Mouse (Mus musculus) forebrain, embryonic 13.5 days (tissue): ENCODE results near the gene Ccz1. TPM values are rescaled to one million over a fixed set of nuclear protein-coding genes. Genes with fewer than 3 reads are reported as not detected.
"Not testable (repeated sequence)": the region's sequence is repeated elsewhere in the genome, so short reads cannot be mapped to it uniquely, and the experiment has no call there.

Source experiments
- ATAC-seq: fragments of 200-750 bp; cut with Nextera tagmentation; 2 replicates; pipeline ENCODE4 v1.8.0; 2017
- H3K27ac ChIP-seq: fragments of 300-500 bp; sonication (generic); 2 replicates; pipeline ENCODE4 v1.5.1; 2015; ENCODE audit warnings: inconsistent platforms, mild to moderate bottlenecking, moderate library complexity
- H3K27me3 ChIP-seq: fragments of 300-500 bp; sonication (generic); 2 replicates; pipeline ENCODE4 v1.6.1; 2015; ENCODE audit warnings: mild to moderate bottlenecking, inconsistent platforms
- H3K36me3 ChIP-seq: fragments of 300-500 bp; sonication (generic); 2 replicates; pipeline ENCODE4 v1.6.1; 2015; ENCODE audit warnings: mild to moderate bottlenecking, inconsistent platforms; ENCODE audit not compliant: poor library complexity, severe bottlenecking
- H3K4me1 ChIP-seq: fragments of 300-500 bp; sonication (generic); 2 replicates; pipeline ENCODE4 v1.6.1; 2015; ENCODE audit warnings: inconsistent platforms
- H3K4me2 ChIP-seq: fragments of 300-500 bp; sonication (generic); 2 replicates; pipeline ENCODE4 v1.6.1; 2015; ENCODE audit warnings: inconsistent platforms, mild to moderate bottlenecking, moderate library complexity
- H3K4me3 ChIP-seq: fragments of 300-500 bp; sonication (generic); 2 replicates; pipeline ENCODE4 v1.5.1; 2015; ENCODE audit warnings: mild to moderate bottlenecking, inconsistent platforms
- H3K9ac ChIP-seq: fragments of 300-500 bp; sonication (generic); 2 replicates; pipeline ENCODE4 v1.6.1; 2015; ENCODE audit warnings: mild to moderate bottlenecking, inconsistent platforms
- H3K9me3 ChIP-seq: fragments of 300-500 bp; sonication (generic); replicated peaks from 2 replicates; pipeline ENCODE4 v1.6.1; 2016; ENCODE audit warnings: inconsistent platforms
- WGBS: fragments of 180-500 bp; shearing (Covaris S2); methylation state at CpG from one replicate; pipeline ENCODE4 v1.1.7; 2015; 5-methylcytosine and 5-hydroxymethylcytosine counted together
- polyA plus RNA-seq: library from polyadenylated mRNA; unstranded; fragments of >200 nt; fragmentation: Nextera tagmentation; extraction: Ambion mirVana; gene quantifications from 2 replicates; pipeline ENCODE4 v1.2.1, GENCODE M21; 2015

Gene Ccz1
- polyA plus RNA-seq, 1 experiment from 2014 or later, result 99.6 TPM

DNA sequence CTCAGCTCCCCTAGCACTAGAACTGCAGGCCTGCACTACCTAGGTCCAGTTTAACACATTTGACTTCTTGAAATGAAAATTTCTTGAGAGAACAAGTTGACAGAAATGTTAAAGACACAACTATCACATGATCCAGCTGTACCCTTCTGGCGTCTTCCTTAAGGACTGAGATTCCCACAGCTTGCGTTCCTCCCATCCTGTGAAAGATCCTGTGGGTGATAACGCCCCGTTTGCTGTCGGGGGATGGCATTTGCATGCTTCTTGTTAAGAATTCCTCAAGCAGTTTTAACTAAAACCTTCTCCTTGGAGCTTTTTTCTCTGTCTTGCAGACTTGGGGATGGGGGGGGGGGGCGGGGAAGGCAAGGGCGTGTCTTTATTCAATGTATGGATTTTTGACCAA, 19.9 kb upstream of the Ccz1 start:
- H3K9me3 ChIP-seq, result 0 out of 2 replicates have a peak, but pooled peaks cover 3% of the 10 kb centered on the region
- H3K27ac ChIP-seq, result no peak overlapping the region
- H3K4me2 ChIP-seq, result no peak overlapping the region
- no peaks in the 10 kb centered on the region for H3K27me3 ChIP-seq
- no peak overlapping the region for H3K9ac ChIP-seq
- WGBS, result 87% methylated on average over 7 of the region's 7 CpGs
- H3K4me1 ChIP-seq, result no peaks in the 10 kb centered on the region
- ATAC-seq, result no peak
- H3K4me3 ChIP-seq, result no peak overlapping the region
- H3K36me3 ChIP-seq, result no peaks in the 10 kb centered on the region

DNA sequence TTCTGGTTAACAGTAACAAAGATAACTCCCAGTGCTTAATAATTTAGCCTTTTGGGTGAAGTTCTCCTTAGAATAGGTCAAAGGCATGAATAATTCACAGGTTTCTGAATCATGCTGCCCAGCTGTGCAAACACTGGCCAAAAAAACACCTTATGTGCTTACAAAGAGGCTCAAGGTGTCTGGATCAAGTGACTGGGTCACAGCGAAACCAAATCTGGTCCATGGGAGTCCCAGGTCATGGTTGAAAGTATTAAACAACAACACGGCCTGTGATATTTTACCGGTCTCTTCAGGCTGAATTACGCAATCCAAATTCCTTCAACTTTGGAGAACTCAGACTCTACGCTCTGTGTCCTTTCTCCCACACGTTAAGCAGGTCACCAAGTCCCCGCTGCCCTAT, 17.8 kb upstream of the Ccz1 start:
- no peaks in the 10 kb centered on the region for H3K4me1 ChIP-seq
- H3K4me3 ChIP-seq, result no peak overlapping the region
- no peak overlapping the region for H3K27ac ChIP-seq
- no peak overlapping the region for H3K4me2 ChIP-seq
- H3K36me3 ChIP-seq, result no peaks in the 10 kb centered on the region
- 0 out of 2 replicates have a peak, but pooled peaks cover 3% of the 10 kb centered on the region for H3K9me3 ChIP-seq
- 94% methylated on average over 7 of the region's 7 CpGs for whole genome bisulfite sequencing
- no peak for ATAC-seq
- H3K9ac ChIP-seq, result no peak overlapping the region
- H3K27me3 ChIP-seq, result no peaks in the 10 kb centered on the region

DNA sequence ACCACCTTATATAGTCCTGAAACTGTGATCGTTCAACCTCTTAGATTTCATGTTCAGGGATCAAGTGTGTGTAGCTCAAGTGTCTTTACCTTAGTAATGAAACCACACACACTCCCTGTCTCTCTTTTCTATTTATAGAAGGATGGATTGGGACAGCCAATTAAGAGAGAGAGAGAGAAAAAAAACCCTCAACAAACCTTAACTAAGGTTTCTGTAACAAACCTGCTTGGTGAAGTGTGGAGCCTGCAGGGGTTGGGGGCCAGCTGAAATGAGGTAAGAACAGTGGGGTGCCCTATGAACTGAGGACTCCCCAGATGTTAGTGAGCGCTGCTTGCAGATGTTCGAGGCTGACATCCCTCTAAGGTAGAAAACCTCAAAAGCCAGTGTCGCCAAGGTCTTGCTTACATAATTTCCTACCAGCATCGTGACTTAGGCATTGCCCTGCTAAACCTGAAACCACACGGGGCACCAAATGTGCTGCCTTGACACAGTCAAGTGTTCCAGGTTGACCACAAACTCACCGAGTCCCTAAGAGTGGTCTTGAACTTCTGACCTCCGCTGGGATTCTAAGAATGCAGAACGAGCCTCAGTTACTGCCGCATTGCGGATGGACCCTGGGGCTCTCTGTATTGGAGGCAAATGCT, 12.1 kb upstream of the Ccz1 start, which contains the start of gene Ocm:
Gene Ocm, minus strand, starts transcription at position 51 of the 644 bp plus-strand sequence.
- no peaks in the 10 kb centered on the region for H3K4me1 ChIP-seq
- no peak within 1 kb of the TSS for H3K4me3 ChIP-seq
- no peak for ATAC-seq
- no peaks in the 10 kb centered on the region for H3K36me3 ChIP-seq
- WGBS, result 80% methylated on average over 11 of the region's 11 CpGs
- H3K4me2 ChIP-seq, result no peak within 1 kb of the TSS
- H3K27me3 ChIP-seq, result no peaks in the 10 kb centered on the region
- no peak within 1 kb of the TSS for H3K27ac ChIP-seq
- no peaks in the 10 kb centered on the region for H3K9me3 ChIP-seq
- no peak within 1 kb of the TSS for H3K9ac ChIP-seq

DNA sequence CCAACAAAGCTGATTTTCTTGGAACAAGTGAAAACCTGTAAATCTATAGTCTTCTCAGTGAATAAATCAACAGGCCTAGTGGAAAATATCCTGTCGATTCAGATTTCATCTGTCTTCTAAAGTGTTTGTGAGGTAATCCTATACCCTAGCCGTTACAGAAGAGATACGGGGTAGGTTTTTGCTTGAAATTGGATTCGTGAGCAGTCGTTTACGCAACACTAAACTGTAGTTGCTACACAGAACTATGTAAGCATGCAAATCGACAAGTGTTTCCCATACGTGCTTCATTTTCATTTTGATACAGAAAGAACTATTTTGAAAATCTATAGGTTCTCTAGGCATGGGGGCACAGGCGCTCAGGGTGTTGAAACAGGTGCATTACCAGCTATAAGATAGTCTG, 1.2 kb upstream of the Ccz1 start:
- no peak for ATAC-seq
- peaks cover 18% of the 10 kb centered on the region for H3K36me3 ChIP-seq
- no peaks in the 10 kb centered on the region for H3K9me3 ChIP-seq
- H3K9ac ChIP-seq, result no peak overlapping the region
- H3K4me2 ChIP-seq, result no peak overlapping the region
- H3K4me1 ChIP-seq, result peaks cover 5% of the 10 kb centered on the region; the same call in 1 of the 2 replicates
- H3K4me3 ChIP-seq, result no peak overlapping the region
- WGBS, result 94% methylated on average over 9 of the region's 9 CpGs
- H3K27me3 ChIP-seq, result no peaks in the 10 kb centered on the region
- H3K27ac ChIP-seq, result no peak overlapping the region

DNA sequence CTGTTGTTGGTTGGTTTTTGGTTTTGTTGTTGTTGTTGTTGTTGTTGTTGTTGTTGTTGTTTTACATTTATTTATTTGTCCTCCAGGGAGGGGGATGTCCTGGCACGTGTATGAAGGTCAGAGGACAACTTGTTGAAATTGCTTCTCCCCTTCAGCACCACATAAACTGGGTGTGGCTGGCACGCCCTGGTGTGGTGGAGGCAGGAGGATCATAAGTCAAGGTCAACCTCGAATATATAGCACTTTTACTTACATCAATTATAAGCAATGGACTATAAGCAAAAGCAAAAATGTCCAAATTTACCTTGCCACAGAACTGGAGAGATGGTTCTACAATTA, 604 bp upstream of the Ccz1 start:
- peak overlapping the region; percentile 94 for H3K4me3 ChIP-seq
- H3K27ac ChIP-seq, result no peak overlapping the region
- no peak for ATAC-seq
- peak overlapping the region; percentile 61 for H3K4me2 ChIP-seq
- no peak overlapping the region for H3K9ac ChIP-seq
- H3K27me3 ChIP-seq, result no peaks in the 10 kb centered on the region
- H3K36me3 ChIP-seq, result peaks cover 23% of the 10 kb centered on the region
- no peaks in the 10 kb centered on the region for H3K9me3 ChIP-seq
- 76% methylated on average over 3 of the region's 3 CpGs for WGBS
- peaks cover 5% of the 10 kb centered on the region; the same call in 1 of the 2 replicates for H3K4me1 ChIP-seq

DNA sequence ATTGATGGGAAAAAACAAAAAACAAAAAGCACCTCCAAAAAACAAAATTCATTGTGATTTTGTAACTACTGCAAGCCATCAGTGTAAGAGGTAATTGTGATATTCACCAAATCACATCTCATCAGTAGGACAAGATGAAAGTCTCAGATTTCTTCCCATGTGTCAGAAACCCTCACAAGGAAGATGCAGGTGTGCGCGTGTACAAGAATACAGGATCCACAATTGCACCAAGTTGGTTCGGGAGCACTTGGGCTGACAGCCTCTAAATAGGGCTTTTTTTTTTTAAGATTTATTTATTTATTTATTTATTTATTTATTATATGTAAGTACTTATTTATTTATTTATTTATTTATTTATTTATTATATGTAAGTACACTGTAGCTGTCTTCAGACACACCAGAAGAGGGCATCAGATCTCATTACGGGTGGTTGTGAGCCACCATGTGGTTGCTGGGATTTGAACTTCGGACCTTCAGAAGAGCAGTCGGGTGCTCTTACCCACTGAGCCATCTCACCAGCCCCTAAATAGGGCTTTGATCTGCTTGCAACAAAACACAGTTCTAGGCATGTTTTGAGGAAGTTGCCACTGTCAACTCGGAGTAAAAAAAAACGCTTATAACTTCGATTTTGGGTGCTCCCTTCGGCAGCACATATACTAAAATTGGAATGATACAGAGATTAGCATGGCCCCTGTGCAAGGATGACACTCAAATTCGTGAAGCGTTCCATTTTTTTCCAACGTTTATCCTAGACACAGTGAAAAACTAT, 1.1 kb downstream of the Ccz1 start:
- not testable (repeated sequence) for ATAC-seq, H3K27me3 ChIP-seq, H3K4me1 ChIP-seq, H3K9me3 ChIP-seq, H3K27ac ChIP-seq
- peak overlapping the region; percentile 94 for H3K4me3 ChIP-seq
- H3K4me2 ChIP-seq, result peak overlapping the region; percentile 61
- 67% methylated on average over 13 of the region's 13 CpGs for WGBS
- H3K36me3 ChIP-seq, result peaks cover 40% of the 10 kb centered on the region
- peak overlapping the region; percentile 89; the same call in 1 of the 2 replicates for H3K9ac ChIP-seq

DNA sequence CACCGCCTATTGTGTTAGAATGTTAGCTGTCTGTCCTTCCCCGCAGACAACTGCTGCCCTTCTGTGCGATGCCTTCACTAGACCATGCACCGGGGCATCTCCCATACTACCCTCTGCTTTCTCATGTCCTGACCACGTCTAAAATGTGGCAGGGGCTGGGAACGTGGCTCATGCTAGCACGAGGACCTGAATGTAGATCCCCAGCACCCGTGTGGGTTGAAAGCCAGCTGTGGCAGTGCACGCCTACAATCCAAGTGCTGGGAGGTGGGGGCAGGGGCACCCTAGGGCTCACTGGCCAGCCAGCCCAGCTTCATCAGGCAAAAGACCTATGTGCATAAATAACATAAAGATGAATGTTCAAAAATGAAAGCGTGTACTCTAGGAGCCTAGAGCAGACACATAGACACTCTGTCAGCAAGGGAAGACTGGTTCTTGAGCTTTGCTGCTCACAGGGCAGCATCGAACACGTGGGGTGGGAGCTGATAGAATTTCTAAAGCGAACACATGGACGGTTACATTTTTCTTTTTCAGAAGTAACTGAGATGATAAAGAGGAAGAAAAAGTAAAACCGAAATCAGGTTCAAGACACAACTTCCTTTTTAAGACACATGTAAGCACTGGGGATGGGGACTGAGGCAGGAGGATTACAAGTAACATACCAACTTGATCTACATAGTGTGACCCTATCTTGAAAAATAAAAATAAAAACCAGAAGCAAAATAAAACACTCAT, 12.1 kb downstream of the Ccz1 start:
- Histone ChIP-seq H3K4me2 (no peak overlapping the region), H3K27ac (no peak overlapping the region), H3K4me3 (no peak overlapping the region), H3K9ac (no peak overlapping the region), H3K36me3 (peaks cover 90% of the 10 kb centered on the region), H3K27me3 (no peaks in the 10 kb centered on the region), H3K4me1 (no peaks in the 10 kb centered on the region), H3K9me3 (0 out of 2 replicates have a peak, but pooled peaks cover 6% of the 10 kb centered on the region)
- 92% methylated on average over 15 of the region's 15 CpGs for WGBS
- no peak for ATAC-seq

DNA sequence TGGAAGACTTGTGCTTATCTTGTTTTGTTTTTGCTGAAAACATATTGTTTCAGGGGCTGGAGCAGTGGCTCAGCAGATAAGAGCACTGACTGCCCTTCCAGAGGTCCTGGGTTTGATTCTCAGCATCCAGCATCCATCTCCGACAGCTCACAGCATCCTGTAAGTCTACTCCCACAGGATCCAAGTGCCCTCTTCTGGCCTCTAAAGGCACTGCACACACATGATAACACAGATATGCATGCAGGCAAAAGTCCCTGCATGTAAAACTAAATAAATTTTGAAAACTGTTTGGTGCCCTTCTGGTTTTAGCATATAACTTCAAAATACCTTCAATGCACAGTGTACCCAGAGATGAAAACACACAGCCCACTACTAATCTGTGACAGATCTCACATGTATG, 15.3 kb downstream of the Ccz1 start:
- no peak overlapping the region for H3K9ac ChIP-seq
- H3K4me3 ChIP-seq, result no peak overlapping the region
- 68% methylated on average over 1 of the region's 1 CpGs for whole genome bisulfite sequencing
- H3K27ac ChIP-seq, result no peak overlapping the region
- H3K36me3 ChIP-seq, result peaks cover 97% of the 10 kb centered on the region
- no peaks in the 10 kb centered on the region for H3K27me3 ChIP-seq
- H3K4me1 ChIP-seq, result no peaks in the 10 kb centered on the region
- no peak for ATAC-seq
- H3K9me3 ChIP-seq, result 0 out of 2 replicates have a peak, but pooled peaks cover 6% of the 10 kb centered on the region
- H3K4me2 ChIP-seq, result no peak overlapping the region

DNA sequence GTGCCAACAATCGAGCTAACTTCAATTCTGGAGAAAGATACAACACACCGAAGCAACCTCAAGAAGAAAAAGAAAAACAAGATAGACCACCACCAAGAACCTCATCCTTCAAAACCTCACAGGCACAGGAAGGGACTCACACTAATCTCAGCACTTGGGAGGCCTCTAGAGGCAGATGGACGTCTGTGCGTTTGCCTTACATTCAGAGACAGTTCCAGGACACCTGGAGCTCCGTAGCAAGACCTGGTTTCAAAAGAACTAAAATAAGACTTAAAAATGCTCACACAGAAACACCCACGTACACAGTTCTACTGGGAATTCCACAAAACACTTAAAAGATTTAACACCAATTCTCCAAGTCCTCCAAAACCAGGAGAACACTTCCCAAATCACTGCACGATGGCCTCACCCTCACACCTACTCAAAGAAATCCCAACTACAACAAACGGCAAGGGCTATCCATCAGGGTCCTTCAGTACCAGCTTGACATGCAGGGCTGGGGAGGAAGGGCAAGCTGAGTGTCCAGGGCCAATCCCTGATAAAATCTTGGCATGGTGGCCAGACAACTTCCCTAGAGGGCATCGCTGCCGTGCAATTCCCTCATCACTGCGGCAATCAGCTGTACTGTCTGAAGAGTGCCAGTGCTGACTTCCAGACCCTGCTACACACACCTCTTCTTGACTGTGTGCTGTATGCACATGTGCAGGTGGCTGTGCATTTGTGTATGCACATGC, 19.9 kb downstream of the Ccz1 start:
- Histone ChIP-seq H3K9ac (no peak overlapping the region), H3K27me3 (no peaks in the 10 kb centered on the region), H3K27ac (no peak overlapping the region), H3K4me3 (no peak overlapping the region), H3K4me1 (no peaks in the 10 kb centered on the region), H3K9me3 (0 out of 2 replicates have a peak, but pooled peaks cover 3% of the 10 kb centered on the region), H3K36me3 (peaks cover 100% of the 10 kb centered on the region), H3K4me2 (no peak overlapping the region)
- 79% methylated on average over 11 of the region's 11 CpGs for WGBS
- no peak for ATAC-seq

DNA sequence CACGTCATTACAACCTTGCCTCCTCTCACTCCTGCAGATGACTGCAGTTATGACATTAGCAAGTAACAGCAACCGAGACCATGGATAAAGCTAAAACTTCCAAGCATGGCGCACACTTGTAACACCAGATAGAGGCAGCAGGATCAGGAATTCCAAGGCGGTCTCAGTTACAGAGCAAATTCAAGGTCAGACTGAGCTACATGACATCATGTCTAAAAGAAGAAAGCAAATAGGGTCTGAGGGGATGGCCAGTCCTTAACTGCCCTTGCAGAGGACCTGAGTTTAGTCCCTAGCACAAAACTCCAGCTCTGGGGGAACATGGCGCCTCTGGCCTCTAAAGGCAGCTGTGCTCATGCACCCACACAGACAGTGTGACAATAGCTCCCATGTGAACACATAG, 20.8 kb downstream of the Ccz1 start:
- Histone ChIP-seq H3K27me3 (no peaks in the 10 kb centered on the region), H3K9me3 (no peaks in the 10 kb centered on the region), H3K9ac (no peak overlapping the region), H3K4me3 (no peak overlapping the region), H3K27ac (no peak overlapping the region), H3K36me3 (peaks cover 100% of the 10 kb centered on the region), H3K4me1 (no peaks in the 10 kb centered on the region), H3K4me2 (no peak overlapping the region)
- no peak for ATAC-seq
- WGBS, result 93% methylated on average over 5 of the region's 5 CpGs

DNA sequence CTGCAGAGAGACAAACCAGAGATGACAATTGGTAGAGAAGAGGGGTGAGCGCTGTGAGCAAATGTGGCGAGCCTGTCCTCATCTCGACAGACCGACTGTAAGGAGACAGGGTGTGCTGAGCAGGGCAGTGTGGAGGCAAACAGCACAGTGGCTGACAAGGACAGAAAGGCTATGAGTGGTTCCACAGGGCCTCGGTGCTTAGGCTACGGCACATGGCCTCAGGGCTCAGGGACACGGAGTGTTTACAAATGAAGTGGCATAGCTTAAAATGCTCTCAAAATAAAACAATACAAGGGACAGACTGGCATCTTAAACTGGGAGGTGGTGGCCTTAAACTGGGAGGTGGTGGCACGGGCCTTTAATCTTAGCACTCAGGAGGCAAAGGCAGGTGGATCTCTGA, 21.4 kb downstream of the Ccz1 start:
- Histone ChIP-seq H3K9me3 (no peaks in the 10 kb centered on the region), H3K27me3 (no peaks in the 10 kb centered on the region), H3K4me2 (no peak overlapping the region), H3K9ac (no peak overlapping the region), H3K36me3 (peaks cover 100% of the 10 kb centered on the region), H3K27ac (no peak overlapping the region), H3K4me1 (no peaks in the 10 kb centered on the region), H3K4me3 (no peak overlapping the region)
- no peak for ATAC-seq
- 93% methylated on average over 8 of the region's 8 CpGs for WGBS

DNA sequence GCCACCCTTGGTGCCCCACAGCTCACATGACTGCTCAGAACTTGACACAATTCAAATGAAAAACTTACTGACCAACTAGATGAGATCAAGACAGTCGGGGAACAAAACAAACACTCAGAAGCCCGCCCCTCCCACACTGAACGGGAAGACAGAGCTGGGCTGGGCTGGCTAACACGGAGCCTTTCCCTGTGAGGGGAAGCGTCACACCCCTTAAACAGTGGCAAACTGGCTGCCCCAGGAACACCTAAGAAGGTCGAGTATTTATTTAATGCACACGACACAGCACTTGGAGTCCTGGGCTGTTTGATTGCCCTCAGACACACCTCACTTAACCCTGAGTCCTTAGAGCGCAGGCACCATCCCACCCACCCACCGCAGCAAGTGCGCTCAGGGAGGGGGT, 22.0 kb downstream of the Ccz1 start:
- Histone ChIP-seq H3K36me3 (peaks cover 100% of the 10 kb centered on the region), H3K4me1 (no peaks in the 10 kb centered on the region), H3K9ac (no peak overlapping the region), H3K4me2 (no peak overlapping the region), H3K27me3 (no peaks in the 10 kb centered on the region), H3K4me3 (no peak overlapping the region), H3K9me3 (no peaks in the 10 kb centered on the region), H3K27ac (no peak overlapping the region)
- ATAC-seq, result no peak
- WGBS, result 90% methylated on average over 10 of the region's 10 CpGs
